Mouse (Mus musculus) liver, adult 2 months (tissue): Measurements from ENCODE around the gene Asprv1. TPM values are rescaled to one million over a fixed set of nuclear protein-coding genes. Genes with fewer than 3 reads are reported as not detected.

Experiments used
- DNase-seq: peaks from one replicate; pipeline ENCODE4 v3.0.0-alpha.2; 2011; ENCODE audit warnings: low read depth, low spot score; ENCODE audit errors: extremely low read depth
- H3K27ac ChIP-seq: fragments of 200-500 bp; replicated peaks from 2 replicates; pipeline ENCODE4 v1.5.1; 2012; ENCODE audit warnings: low read depth, mild to moderate bottlenecking, control low read depth, inconsistent platforms, low read length; ENCODE audit not compliant: insufficient read depth
- H3K27me3 ChIP-seq: fragments of 200-500 bp; 2 replicates; pipeline ENCODE4 v1.6.1; 2012; ENCODE audit warnings: mild to moderate bottlenecking, moderate library complexity, low read length, inconsistent platforms; ENCODE audit not compliant: control insufficient read depth, insufficient read depth
- H3K36me3 ChIP-seq: fragments of 200-500 bp; 2 replicates; pipeline ENCODE4 v1.6.1; 2012; ENCODE audit warnings: low read length, inconsistent platforms; ENCODE audit not compliant: control insufficient read depth, insufficient read depth
- H3K4me1 ChIP-seq: fragments of 200-500 bp; 2 replicates; pipeline ENCODE4 v1.6.1; 2011; ENCODE audit warnings: low read length; ENCODE audit not compliant: control insufficient read depth, insufficient read depth
- H3K4me3 ChIP-seq: fragments of 200-500 bp; 2 replicates; pipeline ENCODE4 v1.5.1; 2011; ENCODE audit warnings: low read depth, mild to moderate bottlenecking, control low read depth, low read length, moderate library complexity; ENCODE audit not compliant: insufficient read depth
- H3K79me2 ChIP-seq: fragments of 200-500 bp; 2 replicates; pipeline ENCODE4 v1.6.1; 2012; ENCODE audit warnings: inconsistent platforms, mild to moderate bottlenecking, low read length, moderate library complexity; ENCODE audit not compliant: control insufficient read depth, insufficient read depth
- H3K9ac ChIP-seq: fragments of 200-500 bp; 2 replicates; pipeline ENCODE4 v1.6.1; 2012; ENCODE audit warnings: low read depth, mild to moderate bottlenecking, control low read depth, inconsistent platforms, low read length
- CTCF ChIP-seq: fragments of 200-500 bp; IDR thresholded peaks from 2 replicates; pipeline ENCODE4 v1.5.1; 2011; ENCODE audit warnings: low read depth, low read length, control low read depth
- POLR2A ChIP-seq: fragments of 200-500 bp; IDR thresholded peaks from 2 replicates; pipeline ENCODE4 v1.6.1; 2011; ENCODE audit warnings: low read length, control low read depth; ENCODE audit not compliant: insufficient read depth; ENCODE audit errors: extremely low read depth
- WGBS: fragments of 180-500 bp; shearing (Covaris S2); methylation state at CpG from one replicate; pipeline ENCODE4 v1.1.7; 2018; 5-methylcytosine and 5-hydroxymethylcytosine counted together
- polyA plus RNA-seq: library from polyadenylated mRNA; depleted of rRNA; stranded (reverse); fragments of >200 nt; gene quantifications from 2 replicates; pipeline ENCODE4 v1.2.3, GENCODE M21; 2012
- total RNA-seq: library from RNA; depleted of rRNA; stranded (reverse); fragments of >200 nt; gene quantifications from 2 replicates; pipeline ENCODE4 v1.2.3, GENCODE M21; 2014

Asprv1 gene
- total and polyA plus RNA-seq, 2 experiments: 0.10 TPM; not detected in 1

- no peak for DNase-seq
- no peak overlapping the region for H3K9ac ChIP-seq
- H3K27me3 ChIP-seq: no peaks in the 10 kb centered on the region
- H3K36me3 ChIP-seq: no peaks in the 10 kb centered on the region
- no peak overlapping the region for H3K4me3 ChIP-seq
- TF ChIP-seq CTCF (no peak), POLR2A (no peak)
- no peak overlapping the region for H3K27ac ChIP-seq
- no peaks in the 10 kb centered on the region for H3K79me2 ChIP-seq
- H3K4me1 ChIP-seq: peaks cover 11% of the 10 kb centered on the region
- WGBS: 83% methylated on average over 6 of the region's 6 CpGs
These were observed 20.5 kb upstream of the Asprv1 start for GRCm38 (mm10) chr6:86607471-86607870.

DNA sequence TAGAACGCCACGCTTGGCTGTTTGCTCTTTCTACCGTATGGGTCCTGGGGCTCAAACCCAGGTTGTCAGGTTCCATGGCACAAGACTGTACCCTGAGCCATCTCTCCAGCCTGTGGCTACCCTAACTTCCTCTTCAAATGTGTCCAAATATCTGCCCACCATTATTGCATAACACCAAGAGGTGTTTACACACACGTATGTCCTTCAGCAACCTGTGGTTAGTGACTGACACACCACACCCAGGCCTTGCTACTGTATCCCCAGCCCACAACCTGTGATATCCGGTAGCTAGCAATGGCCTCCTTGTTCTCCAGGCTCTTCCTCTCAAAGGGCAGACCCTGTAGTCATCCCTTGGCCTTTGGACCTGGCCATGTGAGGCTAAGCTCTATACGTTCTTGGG lies 18.7 kb upstream of the Asprv1 start:
- 78% methylated on average over 6 of the region's 6 CpGs for WGBS
- Histone ChIP-seq H3K79me2 (no peaks in the 10 kb centered on the region), H3K36me3 (no peaks in the 10 kb centered on the region), H3K4me1 (peaks cover 11% of the 10 kb centered on the region), H3K27ac (no peak overlapping the region), H3K9ac (no peak overlapping the region), H3K27me3 (no peaks in the 10 kb centered on the region), H3K4me3 (no peak overlapping the region)
- peak; percentile 24 for DNase-seq
- TF ChIP-seq POLR2A (no peak), CTCF (no peak)

DNA sequence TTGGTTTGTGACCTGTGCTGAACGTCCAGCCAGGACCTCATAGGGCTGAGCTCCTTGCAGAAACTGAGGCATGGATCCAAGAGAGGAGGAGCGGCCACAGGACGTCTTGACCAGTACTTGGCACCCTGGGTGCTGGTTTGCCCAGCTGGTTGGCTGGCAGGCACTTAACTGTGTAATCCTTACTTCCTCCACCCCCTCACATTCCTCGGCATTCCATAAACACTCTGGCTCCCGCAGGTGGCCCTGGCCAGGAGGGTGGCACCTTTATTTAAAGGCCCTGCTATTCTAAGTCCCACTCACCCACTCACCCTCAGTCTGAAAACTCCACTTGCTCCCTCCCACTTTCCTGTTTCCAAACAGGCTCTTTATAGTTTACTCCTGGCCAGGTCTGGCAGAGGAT lies 17.2 kb upstream of the Asprv1 start:
- H3K4me1 ChIP-seq: peaks cover 11% of the 10 kb centered on the region
- DNase-seq: no peak
- H3K79me2 ChIP-seq: no peaks in the 10 kb centered on the region
- no peak overlapping the region for H3K27ac ChIP-seq
- no peak for TF ChIP-seq POLR2A
- TF ChIP-seq CTCF: no peak
- WGBS: 27% methylated on average over 5 of the region's 5 CpGs
- H3K27me3 ChIP-seq: no peaks in the 10 kb centered on the region
- H3K4me3 ChIP-seq: no peak overlapping the region
- H3K36me3 ChIP-seq: no peaks in the 10 kb centered on the region
- no peak overlapping the region for H3K9ac ChIP-seq

- H3K36me3 ChIP-seq: no peaks in the 10 kb centered on the region
- no peak overlapping the region for H3K27ac ChIP-seq
- H3K9ac ChIP-seq: no peak overlapping the region
- TF ChIP-seq CTCF (no peak), POLR2A (no peak)
- H3K4me3 ChIP-seq: no peak overlapping the region
- WGBS: 60% methylated on average over 4 of the region's 4 CpGs
- no peak for DNase-seq
- no peaks in the 10 kb centered on the region for H3K79me2 ChIP-seq
- H3K27me3 ChIP-seq: no peaks in the 10 kb centered on the region
- peaks cover 3% of the 10 kb centered on the region for H3K4me1 ChIP-seq
These were observed 12.7 kb upstream of the Asprv1 start for GRCm38 (mm10) chr6:86615301-86615700.

GRCm38 (mm10) chr6:86623201-86623600 lies 4.8 kb upstream of the Asprv1 start:
- Histone ChIP-seq H3K27ac (no peak overlapping the region), H3K4me3 (no peak overlapping the region), H3K4me1 (no peaks in the 10 kb centered on the region), H3K36me3 (no peaks in the 10 kb centered on the region), H3K27me3 (no peaks in the 10 kb centered on the region), H3K9ac (no peak overlapping the region), H3K79me2 (no peaks in the 10 kb centered on the region)
- TF ChIP-seq POLR2A (no peak), CTCF (no peak)
- no peak for DNase-seq
- WGBS: 89% methylated on average over 4 of the region's 4 CpGs

DNA sequence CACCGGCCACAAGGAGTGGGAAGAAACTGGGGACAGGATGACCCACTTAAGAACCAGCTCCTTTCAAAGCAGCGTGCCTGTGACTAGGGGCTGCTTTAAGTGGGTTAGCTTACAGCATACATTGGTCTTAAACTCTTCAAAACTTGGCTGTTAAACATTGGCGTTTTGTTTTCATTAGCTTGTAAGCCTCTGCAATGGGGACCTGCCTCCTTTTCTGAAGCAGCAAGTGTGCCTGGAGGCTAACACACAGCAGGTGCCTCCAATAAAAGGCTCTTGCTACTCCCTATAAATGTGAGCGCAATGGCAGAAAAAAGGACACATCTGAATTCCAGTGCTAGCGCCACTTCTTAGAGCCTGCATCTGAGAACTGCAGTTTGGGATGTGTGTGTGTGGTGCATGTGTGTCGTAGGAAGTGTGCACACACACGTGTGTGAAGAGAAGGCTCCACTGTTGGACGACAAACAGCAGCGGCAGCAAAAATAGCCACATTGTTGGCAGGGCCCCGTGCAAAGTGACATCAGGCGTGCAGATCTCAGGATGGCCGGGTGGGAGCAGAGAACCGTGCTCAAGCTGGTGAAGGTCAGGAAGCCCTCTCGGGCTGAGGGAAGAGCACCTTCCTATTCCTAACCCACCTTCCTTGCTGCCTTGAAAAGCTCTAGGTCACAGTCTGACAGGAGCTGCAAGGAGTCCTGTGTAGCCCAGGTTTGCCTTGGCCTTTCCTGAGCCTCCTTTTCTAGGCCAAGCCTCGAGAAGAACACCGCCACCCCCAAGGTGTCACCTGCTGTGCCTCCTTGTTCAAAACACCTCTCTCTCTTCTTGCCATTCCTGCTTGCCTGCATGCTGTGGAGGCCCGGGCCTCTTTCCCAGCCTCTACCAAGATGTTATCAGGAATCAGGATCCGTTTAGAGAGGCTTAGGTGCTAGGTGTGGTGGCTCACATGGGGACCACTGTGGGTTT lies 3.6 kb upstream of the Asprv1 start:
- no peaks in the 10 kb centered on the region for H3K36me3 ChIP-seq
- no peak for DNase-seq
- H3K4me1 ChIP-seq: no peaks in the 10 kb centered on the region
- H3K27ac ChIP-seq: no peak overlapping the region
- no peaks in the 10 kb centered on the region for H3K27me3 ChIP-seq
- TF ChIP-seq POLR2A (no peak), CTCF (no peak)
- 82% methylated on average over 18 of the region's 18 CpGs for WGBS
- H3K9ac ChIP-seq: no peak overlapping the region
- H3K79me2 ChIP-seq: no peaks in the 10 kb centered on the region
- no peak overlapping the region for H3K4me3 ChIP-seq
